Mouse (Mus musculus) limb, embryonic 14.5 days (tissue): ENCODE results near the gene Gm21915. TPM values are rescaled to one million over a fixed set of nuclear protein-coding genes. Genes with fewer than 3 reads are reported as not detected.
A peak's percentile ranks its signal among the peaks of the same experiment; 100 is the strongest.

Source experiments
- ATAC-seq: fragments of 200-750 bp; cut with Nextera tagmentation; 2 replicates; pipeline ENCODE4 v1.8.0; 2017; ENCODE audit warnings: low read depth, moderate number of reproducible peaks, moderate TSS enrichment; ENCODE audit not compliant: low FRiP score
- DNase-seq: peaks from one replicate; pipeline ENCODE4 v3.0.0-alpha.2; 2015; ENCODE audit warnings: low spot score
- H3K27ac ChIP-seq: fragments of 300-500 bp; sonication (generic); replicated peaks from 2 replicates; pipeline ENCODE4 v1.5.1; 2014; ENCODE audit warnings: low read depth, mild to moderate bottlenecking, low read length, moderate library complexity, mixed read lengths
- H3K27me3 ChIP-seq: fragments of 300-500 bp; sonication (generic); 2 replicates; pipeline ENCODE4 v1.6.1; 2014; ENCODE audit warnings: low read length, mixed read lengths; ENCODE audit not compliant: control insufficient read depth, insufficient read depth
- H3K36me3 ChIP-seq: fragments of 300-500 bp; sonication (generic); 2 replicates; pipeline ENCODE4 v1.6.1; 2014; ENCODE audit warnings: mild to moderate bottlenecking, low read length, moderate library complexity, mixed read lengths; ENCODE audit not compliant: control insufficient read depth, insufficient read depth
- H3K4me1 ChIP-seq: fragments of 300-500 bp; sonication (generic); 2 replicates; pipeline ENCODE4 v1.6.1; 2014; ENCODE audit warnings: antibody characterized with exemption, low read length, mixed read lengths; ENCODE audit not compliant: control insufficient read depth, insufficient read depth
- H3K4me2 ChIP-seq: fragments of 300-500 bp; sonication (generic); replicated peaks from 2 replicates; pipeline ENCODE4 v1.6.1; 2014; ENCODE audit warnings: low read depth, mild to moderate bottlenecking, low read length, moderate library complexity; ENCODE audit not compliant: severe bottlenecking
- H3K4me3 ChIP-seq: fragments of 300-500 bp; sonication (generic); replicated peaks from 2 replicates; pipeline ENCODE4 v1.5.1; 2014; ENCODE audit warnings: low read length
- H3K9ac ChIP-seq: fragments of 300-500 bp; sonication (generic); 2 replicates; pipeline ENCODE4 v1.6.1; 2014; ENCODE audit warnings: mild to moderate bottlenecking, low read depth, low read length, moderate library complexity; ENCODE audit not compliant: severe bottlenecking
- H3K9me3 ChIP-seq: fragments of 300-500 bp; sonication (generic); 2 replicates; pipeline ENCODE4 v1.6.1; 2016; ENCODE audit warnings: low read length; ENCODE audit not compliant: control insufficient read depth
- POLR2A ChIP-seq: fragments of 200-500 bp; IDR thresholded peaks from 2 replicates; pipeline ENCODE4 v1.8.0; 2012; ENCODE audit warnings: inconsistent platforms, mild to moderate bottlenecking, moderate library complexity, borderline replicate concordance; ENCODE audit not compliant: insufficient read depth, insufficient read length; ENCODE audit errors: extremely low read depth
- WGBS: fragments of 180-500 bp; shearing (Covaris S2); extraction: QIAGEN DNeasy Blood & Tissue Kit; methylation state at CpG from one replicate; pipeline ENCODE4 v1.1.7; 2014; 5-methylcytosine and 5-hydroxymethylcytosine counted together
- polyA plus RNA-seq, 2 experiments: library from polyadenylated mRNA; depleted of rRNA in 1 of 2; stranded (reverse) in 1 of 2; unstranded in 1 of 2; fragments of >200 nt; fragmentation: Nextera tagmentation in 1 of 2; extraction: Ambion mirVana in 1 of 2; gene quantifications; 2 replicates each; pipeline versions ENCODE4 v1.2.1 to v1.2.3; 2012 to 2014

Gm21915 gene
- polyA plus RNA-seq, 2 experiments = not detected

- no peak overlapping the region for H3K9ac ChIP-seq
- no peaks in the 10 kb centered on the region for H3K9me3 ChIP-seq
- no peak overlapping the region for H3K27ac ChIP-seq
- DNase-seq (peak; percentile 54), ATAC-seq (no peak)
- no peaks in the 10 kb centered on the region for H3K36me3 ChIP-seq
- no peak overlapping the region for H3K4me3 ChIP-seq
- TF ChIP-seq POLR2A = no peak
- no peaks in the 10 kb centered on the region for H3K27me3 ChIP-seq
- H3K4me1 ChIP-seq = no peaks in the 10 kb centered on the region
- 59% methylated on average over 20 of the region's 20 CpGs for WGBS
- no peak overlapping the region for H3K4me2 ChIP-seq
Measured at GRCm38 (mm10) chr9:40628130-40629069, 42.0 kb upstream of the Gm21915 start.

GRCm38 (mm10) chr9:40629441-40629840, 41.0 kb upstream of the Gm21915 start:
- no peak for ATAC-seq
- H3K9me3 ChIP-seq = no peaks in the 10 kb centered on the region
- no peaks in the 10 kb centered on the region for H3K27me3 ChIP-seq
- no peak for TF ChIP-seq POLR2A
- DNase-seq = no peak
- WGBS = 54% methylated on average over 13 of the region's 13 CpGs
- H3K4me1 ChIP-seq = no peaks in the 10 kb centered on the region
- no peak overlapping the region for H3K4me2 ChIP-seq
- no peak overlapping the region for H3K4me3 ChIP-seq
- H3K36me3 ChIP-seq = no peaks in the 10 kb centered on the region
- no peak overlapping the region for H3K9ac ChIP-seq
- H3K27ac ChIP-seq = no peak overlapping the region

- Histone ChIP-seq H3K4me3 (no peak overlapping the region), H3K9me3 (no peaks in the 10 kb centered on the region), H3K9ac (no peak overlapping the region), H3K4me1 (no peaks in the 10 kb centered on the region), H3K27ac (no peak overlapping the region), H3K36me3 (no peaks in the 10 kb centered on the region), H3K4me2 (no peak overlapping the region), H3K27me3 (no peaks in the 10 kb centered on the region)
- WGBS = 58% methylated on average over 6 of the region's 6 CpGs
- DNase-seq (no peak), ATAC-seq (no peak)
- TF ChIP-seq POLR2A = no peak
Measured at GRCm38 (mm10) chr9:40631101-40631500, 39.3 kb upstream of the Gm21915 start.

GRCm38 (mm10) chr9:40631505-40631904, 38.9 kb upstream of the Gm21915 start:
- H3K4me1 ChIP-seq = no peaks in the 10 kb centered on the region
- H3K4me3 ChIP-seq = no peak overlapping the region
- ATAC-seq (no peak), DNase-seq (no peak)
- no peak for TF ChIP-seq POLR2A
- H3K9ac ChIP-seq = no peak overlapping the region
- WGBS = 89% methylated on average over 10 of the region's 10 CpGs
- no peaks in the 10 kb centered on the region for H3K27me3 ChIP-seq
- no peaks in the 10 kb centered on the region for H3K36me3 ChIP-seq
- no peaks in the 10 kb centered on the region for H3K9me3 ChIP-seq
- no peak overlapping the region for H3K4me2 ChIP-seq
- H3K27ac ChIP-seq = no peak overlapping the region

- Histone ChIP-seq H3K27ac (no peak overlapping the region), H3K36me3 (no peaks in the 10 kb centered on the region), H3K9me3 (no peaks in the 10 kb centered on the region), H3K9ac (no peak overlapping the region), H3K4me2 (no peak overlapping the region), H3K4me1 (peaks cover 6% of the 10 kb centered on the region), H3K4me3 (no peak overlapping the region), H3K27me3 (no peaks in the 10 kb centered on the region)
- 16% methylated on average over 2 of the region's 2 CpGs for WGBS
- TF ChIP-seq POLR2A = no peak
- ATAC-seq (no peak; the same call in 1 of the 2 replicates), DNase-seq (peak; percentile 80)
Measured at GRCm38 (mm10) chr9:40636054-40636453, 34.4 kb upstream of the Gm21915 start.
